Comparison of ENCODE assay signal across 8 mouse cellular contexts in the genomic region with DNA sequence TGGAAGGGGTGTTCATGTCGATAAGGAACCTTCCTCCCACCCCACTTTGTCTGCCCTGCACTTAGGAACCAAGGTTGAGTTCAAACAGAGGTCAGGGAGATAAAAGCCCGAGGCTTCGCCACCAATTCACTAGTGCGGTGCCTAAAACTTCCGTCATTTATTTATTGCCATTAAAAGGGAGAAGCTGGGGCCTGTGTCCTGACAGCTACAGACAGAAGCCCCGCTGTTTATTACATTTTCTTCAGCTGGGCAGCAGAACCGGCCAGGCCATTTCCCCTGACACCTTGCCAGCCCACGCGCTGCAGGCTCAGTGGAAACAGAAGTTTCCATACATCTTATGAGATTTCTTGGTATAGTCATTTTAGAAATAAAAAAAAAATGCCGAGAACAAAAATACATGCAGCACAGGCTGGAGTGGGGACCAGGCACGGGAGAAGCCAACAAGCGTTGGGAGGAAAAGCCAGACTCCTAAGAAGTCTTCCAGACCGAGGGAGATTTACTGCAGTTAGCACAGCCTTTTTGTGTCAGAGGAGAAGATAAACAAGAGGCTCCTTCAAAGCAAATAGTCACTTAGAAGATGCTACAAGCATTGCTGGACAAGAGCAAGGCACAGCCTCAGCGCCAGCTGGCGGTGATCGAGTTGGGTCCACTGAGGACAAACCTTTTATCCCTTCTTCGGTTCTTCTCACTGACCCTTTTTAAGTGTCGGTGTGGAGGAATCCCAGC.
A peak's percentile ranks its signal among the peaks of the same experiment; 100 is the strongest.
DNase-seq lines count a peak whose midpoint lies in the region; ATAC-seq and TF ChIP-seq lines count a peak whose summit lies in the region.

No protein-coding gene starts in this region.

- no peak for DNase-seq in layer of hippocampus, adult 2 months (ENCODE audit: low spot score in 2 of 2)
- no peak for DNase-seq in layer of hippocampus, adult 9-11 months
- DNase-seq in embryo, embryonic 11.5 days (ENCODE audit: low read depth, low spot score), result peak; percentile 45
- DNase-seq in kidney, postnatal 10 days, result peak; percentile 80
- DNase-seq in urinary bladder, postnatal 25 days (ENCODE audit: low spot score), result peak; percentile 23
- DNase-seq in T-cell, adult 2 months (ENCODE audit: low spot score), result no peak

- H3K4me1 ChIP-seq in heart, embryonic 12.5 days (replicated peaks), result peaks cover 13% of the 10 kb centered on the region

- H3K9ac ChIP-seq in heart, embryonic 12.5 days, result no peak overlapping the region

- no peaks in the 10 kb centered on the region for H3K36me3 ChIP-seq in heart, embryonic 12.5 days

- no peaks in the 10 kb centered on the region for H3K27me3 ChIP-seq in heart, embryonic 12.5 days (replicated peaks)

- ATAC-seq in heart, embryonic 12.5 days (ENCODE audit: insufficient number of reproducible peaks, low FRiP score), result peak; percentile 45; the same call in 1 of the 2 replicates
- ATAC-seq in megakaryocyte progenitor cell, adult 5-6 weeks (replicated peaks; ENCODE audit: poor library complexity), result peak; percentile 71

- peak overlapping the region; percentile 54 for H3K4me2 ChIP-seq in heart, embryonic 12.5 days

- H3K27ac ChIP-seq in layer of hippocampus, adult 2 months, result peak overlapping the region; percentile 15; the same call in 1 of the 2 replicates
- peak overlapping the region; percentile 47 for H3K27ac ChIP-seq in heart, embryonic 12.5 days (ENCODE audit: poor library complexity, severe bottlenecking)

- H3K9me3 ChIP-seq in heart, embryonic 12.5 days (replicated peaks), result no peaks in the 10 kb centered on the region

- 16% methylated on average over 18 of the region's 18 CpGs for WGBS in heart, embryonic 12.5 days

- no peak for TF ChIP-seq CTCF in layer of hippocampus, adult 2 months (conservative IDR thresholded peaks at IDR 0.05)

- peak overlapping the region; percentile 22; the same call in 1 of the 2 replicates for H3K4me3 ChIP-seq in layer of hippocampus, adult 2 months
- H3K4me3 ChIP-seq in heart, embryonic 12.5 days, result peak overlapping the region; percentile 15

Comparison
In these comparisons a context has a peak if more than half of its experiments do, and no peak if none do; other contexts are left out.
1. DNase-seq: peak in embryo, embryonic 11.5 days (single experiment), kidney, postnatal 10 days (single experiment) and urinary bladder, postnatal 25 days (single experiment); none in layer of hippocampus, adult 2 months (0 of 2), layer of hippocampus, adult 9-11 months (single experiment) and T-cell, adult 2 months (single experiment).